Mouse (Mus musculus) stomach, postnatal 0 days (tissue): ENCODE results near the gene Btf3l4. TPM values are rescaled to one million over a fixed set of nuclear protein-coding genes. Genes with fewer than 3 reads are reported as not detected.

Experiments
- ATAC-seq: fragments of 200-750 bp; cut with Nextera tagmentation; 2 replicates; pipeline ENCODE4 v1.8.0; 2017; ENCODE audit not compliant: low FRiP score, low TSS enrichment
- DNase-seq: peaks from one replicate; pipeline ENCODE4 v3.0.0-alpha.2; 2016; ENCODE audit warnings: low spot score
- H3K27ac ChIP-seq: fragments of 300-500 bp; sonication (generic); replicated peaks from 2 replicates; pipeline ENCODE4 v1.5.1; 2014; ENCODE audit warnings: mild to moderate bottlenecking, control low read depth
- H3K27me3 ChIP-seq: fragments of 300-500 bp; sonication (generic); 2 replicates; pipeline ENCODE4 v1.6.1; 2014; ENCODE audit warnings: low read length; ENCODE audit not compliant: control insufficient read depth, insufficient read depth
- H3K36me3 ChIP-seq: fragments of 300-500 bp; sonication (generic); 2 replicates; pipeline ENCODE4 v1.6.1; 2014; ENCODE audit warnings: low read length, mixed read lengths; ENCODE audit not compliant: control insufficient read depth, insufficient read depth
- H3K4me1 ChIP-seq: fragments of 300-500 bp; sonication (generic); replicated peaks from 2 replicates; pipeline ENCODE4 v1.6.1; 2014; ENCODE audit warnings: antibody characterized with exemption; ENCODE audit not compliant: control insufficient read depth, insufficient read depth
- H3K4me2 ChIP-seq: fragments of 300-500 bp; sonication (generic); replicated peaks from 2 replicates; pipeline ENCODE4 v1.6.1; 2014; ENCODE audit warnings: low read depth, mild to moderate bottlenecking, control low read depth, moderate library complexity
- H3K4me3 ChIP-seq: fragments of 300-500 bp; sonication (generic); 2 replicates; pipeline ENCODE4 v1.5.1; 2014; ENCODE audit warnings: low read depth, low read length, control low read depth
- H3K9ac ChIP-seq: fragments of 300-500 bp; sonication (generic); 2 replicates; pipeline ENCODE4 v1.6.1; 2014; ENCODE audit warnings: mild to moderate bottlenecking, low read length, control low read depth, mixed read lengths
- H3K9me3 ChIP-seq: fragments of 300-500 bp; sonication (generic); 2 replicates; pipeline ENCODE4 v1.6.1; 2016; ENCODE audit warnings: low read length; ENCODE audit not compliant: control insufficient read depth
- CTCF ChIP-seq: IDR thresholded peaks from 2 replicates; pipeline ENCODE4 v1.5.1; 2016; ENCODE audit warnings: antibody characterized with exemption, low read depth, mild to moderate bottlenecking, moderate library complexity
- EP300 ChIP-seq: optimal IDR thresholded peaks from 2 replicates; pipeline ENCODE3; 2016; ENCODE audit warnings: antibody characterized with exemption
- WGBS: fragments of 180-500 bp; shearing (Covaris S2); extraction: QIAGEN DNeasy Blood & Tissue Kit; methylation state at CpG from one replicate; pipeline ENCODE4 v1.1.7; 2014; 5-methylcytosine and 5-hydroxymethylcytosine counted together
- polyA plus RNA-seq: library from polyadenylated mRNA; unstranded; fragments of >200 nt; fragmentation: Nextera tagmentation; extraction: Ambion mirVana; gene quantifications from 2 replicates; pipeline ENCODE4 v1.2.1, GENCODE M21; 2015

Gene Btf3l4
- polyA plus RNA-seq, 1 experiment from 2014 or later = 114 TPM

DNA sequence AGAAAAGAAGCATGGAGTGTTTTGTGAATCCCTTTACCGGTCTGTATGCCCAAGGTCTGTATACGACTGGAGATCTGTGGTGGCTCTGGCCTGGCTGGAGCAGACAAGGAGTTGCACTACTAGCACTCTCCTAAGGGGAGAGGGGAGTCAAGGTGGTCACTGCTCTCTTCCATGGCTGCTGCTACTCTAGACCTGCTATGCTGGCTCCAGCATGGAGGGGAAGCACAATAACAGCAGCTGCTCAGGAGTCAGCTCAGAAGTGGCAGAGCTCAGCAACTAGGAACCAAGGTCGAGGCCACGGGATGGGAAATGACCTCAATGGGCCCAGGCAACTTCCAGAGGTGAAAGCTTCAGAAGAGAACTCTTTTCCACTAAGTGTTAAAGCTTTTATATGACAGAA lies 22.3 kb downstream of the Btf3l4 start:
- ATAC-seq (no peak), DNase-seq (no peak)
- H3K4me3 ChIP-seq = no peak overlapping the region
- H3K36me3 ChIP-seq = no peaks in the 10 kb centered on the region
- H3K27me3 ChIP-seq = no peaks in the 10 kb centered on the region
- no peak overlapping the region for H3K27ac ChIP-seq
- no peak overlapping the region for H3K4me2 ChIP-seq
- TF ChIP-seq CTCF (no peak), EP300 (no peak)
- no peak overlapping the region for H3K9ac ChIP-seq
- H3K9me3 ChIP-seq = no peaks in the 10 kb centered on the region
- 76% methylated on average over 4 of the region's 4 CpGs for WGBS
- H3K4me1 ChIP-seq = no peaks in the 10 kb centered on the region

- no peak overlapping the region for H3K4me2 ChIP-seq
- H3K9ac ChIP-seq = no peak overlapping the region
- no peaks in the 10 kb centered on the region for H3K36me3 ChIP-seq
- no peak; the same call in 1 of the 2 replicates for ATAC-seq
- no peak overlapping the region for H3K4me3 ChIP-seq
- no peak for TF ChIP-seq EP300
- no peak for TF ChIP-seq CTCF
- WGBS = 73% methylated on average over 2 of the region's 2 CpGs
- no peaks in the 10 kb centered on the region for H3K27me3 ChIP-seq
- no peak for DNase-seq
- no peak overlapping the region for H3K27ac ChIP-seq
- H3K9me3 ChIP-seq = no peaks in the 10 kb centered on the region
- no peaks in the 10 kb centered on the region for H3K4me1 ChIP-seq
These were observed 29.9 kb downstream of the Btf3l4 start for GRCm38 (mm10) chr4:108803535-108803934.

GRCm38 (mm10) chr4:108798083-108798830 lies 35.2 kb downstream of the Btf3l4 start:
- Histone ChIP-seq H3K27me3 (no peaks in the 10 kb centered on the region), H3K4me3 (no peak overlapping the region), H3K27ac (no peak overlapping the region), H3K4me1 (no peaks in the 10 kb centered on the region), H3K9me3 (no peaks in the 10 kb centered on the region), H3K4me2 (no peak overlapping the region), H3K36me3 (no peaks in the 10 kb centered on the region), H3K9ac (no peak overlapping the region)
- DNase-seq (peak; percentile 81), ATAC-seq (peak; percentile 67)
- TF ChIP-seq CTCF (peak; percentile 84), EP300 (no peak)
- 54% methylated on average over 2 of the region's 2 CpGs for WGBS

DNA sequence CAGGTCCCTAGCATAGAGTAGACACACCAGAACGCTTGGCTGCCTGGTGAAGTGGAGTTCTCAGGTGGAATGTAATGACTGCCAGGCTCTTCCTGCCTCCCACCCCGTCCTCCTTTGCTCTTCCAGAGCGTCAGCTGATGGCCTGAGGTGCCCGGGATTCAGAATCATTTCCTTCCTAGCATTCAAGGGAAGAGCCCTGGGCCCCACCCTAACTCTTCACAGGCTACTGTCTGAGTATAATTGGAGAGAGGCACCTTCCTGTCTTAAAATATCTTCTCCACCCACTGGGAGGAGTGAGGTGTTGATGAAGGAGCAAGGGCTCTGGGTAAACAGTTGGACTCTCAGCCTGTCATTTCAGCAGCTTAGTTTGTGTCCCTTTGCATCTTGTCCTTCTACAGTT lies 36.7 kb downstream of the Btf3l4 start:
- no peak for ATAC-seq
- Histone ChIP-seq H3K9me3 (no peaks in the 10 kb centered on the region), H3K36me3 (no peaks in the 10 kb centered on the region), H3K4me2 (no peak overlapping the region), H3K27ac (no peak overlapping the region), H3K4me1 (no peaks in the 10 kb centered on the region), H3K27me3 (no peaks in the 10 kb centered on the region), H3K9ac (no peak overlapping the region), H3K4me3 (no peak overlapping the region)
- DNase-seq = no peak
- TF ChIP-seq EP300 (no peak), CTCF (no peak)
- 51% methylated on average over 4 of the region's 4 CpGs for WGBS

GRCm38 (mm10) chr4:108793941-108794340 lies 39.5 kb downstream of the Btf3l4 start:
- Histone ChIP-seq H3K9ac (no peak overlapping the region), H3K4me2 (no peak overlapping the region), H3K36me3 (no peaks in the 10 kb centered on the region), H3K27me3 (no peaks in the 10 kb centered on the region), H3K4me3 (no peak overlapping the region), H3K4me1 (no peaks in the 10 kb centered on the region), H3K9me3 (no peaks in the 10 kb centered on the region), H3K27ac (no peak overlapping the region)
- WGBS = 21% methylated on average over 1 of the region's 1 CpGs
- TF ChIP-seq CTCF (no peak), EP300 (no peak)
- DNase-seq (no peak), ATAC-seq (no peak)

DNA sequence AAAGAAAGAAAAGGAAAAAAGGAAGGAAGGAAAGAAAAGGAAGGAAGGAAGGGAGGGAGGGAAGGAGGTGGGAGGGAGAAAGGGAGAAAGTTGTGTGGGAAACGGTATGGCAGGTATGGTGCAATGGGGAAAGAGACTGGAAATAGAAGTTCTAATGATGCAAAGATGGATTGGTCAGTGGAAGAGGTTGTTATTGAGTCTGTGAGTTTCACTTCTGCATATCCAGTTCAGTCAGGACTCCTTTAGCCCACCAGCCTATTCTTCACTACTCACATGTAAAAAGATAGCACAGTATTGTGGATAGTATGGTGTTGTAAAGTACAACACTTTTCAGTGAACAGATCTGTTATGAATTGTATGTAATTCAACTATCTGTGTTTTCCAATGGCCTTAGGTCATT lies 42.9 kb downstream of the Btf3l4 start:
- Histone ChIP-seq H3K9ac (no peak overlapping the region), H3K4me2 (no peak overlapping the region), H3K27ac (no peak overlapping the region), H3K27me3 (no peaks in the 10 kb centered on the region), H3K9me3 (no peaks in the 10 kb centered on the region), H3K4me3 (no peak overlapping the region), H3K36me3 (no peaks in the 10 kb centered on the region), H3K4me1 (no peaks in the 10 kb centered on the region)
- ATAC-seq (no peak), DNase-seq (no peak)
- 79% methylated on average over 1 of the region's 1 CpGs for WGBS
- TF ChIP-seq EP300 (no peak), CTCF (no peak)
